Mouse (Mus musculus): ENCODE data around the gene Cyb5r3.
"Not testable (repeated sequence)": the region's sequence is repeated elsewhere in the genome, so short reads cannot be mapped to it uniquely, and the experiment has no call there.

The Cyb5r3 gene

DNA sequence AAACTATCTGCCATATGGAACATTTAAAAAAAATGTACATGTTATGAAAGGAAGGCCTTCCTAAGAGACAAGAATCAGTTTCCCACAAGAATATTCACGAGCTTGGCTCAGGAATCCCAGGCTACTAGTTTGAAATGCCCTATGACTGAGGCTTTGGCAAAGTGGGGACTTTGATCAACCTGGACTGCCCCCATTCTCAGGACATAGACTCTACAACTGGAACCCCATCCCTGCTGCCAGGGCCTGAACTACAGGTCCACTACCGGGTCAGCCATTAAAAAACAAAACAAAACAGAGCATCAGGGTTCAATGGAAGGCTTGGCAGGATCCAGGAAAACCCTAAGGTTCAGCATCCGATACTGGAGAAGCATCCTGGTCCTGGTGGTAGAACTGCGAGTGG lies 21.7 kb downstream of the Cyb5r3 start:
- no peak for DNase-seq (ENCODE audit: low read depth, low spot score)

- no peak for DNase-seq (ENCODE audit: low read depth, low spot score)
Observed at GRCm38 (mm10) chr15:83150073-83150442, 22.3 kb downstream of the Cyb5r3 start.

GRCm38 (mm10) chr15:83149196-83150072 lies 23.0 kb downstream of the Cyb5r3 start, which contains the start of gene Poldip3:
TSS of gene Poldip3 (minus strand) at chr15:83149384.
- DNase-seq (ENCODE audit: low read depth, low spot score) = peak; percentile 94

DNA sequence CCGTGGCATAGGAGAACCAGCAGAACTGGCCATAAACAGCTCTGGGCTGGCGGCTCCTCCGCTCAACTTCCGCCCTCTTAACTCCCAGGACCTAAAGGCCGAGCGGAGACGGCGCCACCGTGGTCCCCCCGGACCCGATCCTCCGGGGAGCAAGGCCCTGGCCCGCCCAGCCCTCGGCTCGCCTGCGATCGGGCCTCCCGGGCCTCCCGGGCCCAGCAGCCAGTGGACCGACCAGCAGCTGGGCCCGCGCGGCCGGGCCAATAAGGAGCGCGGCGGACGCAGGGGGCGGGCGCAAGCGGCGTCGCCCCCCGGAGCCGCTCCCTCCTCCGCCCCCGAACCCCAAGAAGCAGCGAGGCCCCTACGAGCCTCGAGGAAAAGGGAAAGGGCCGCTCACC lies 23.6 kb downstream of the Cyb5r3 start:
- no peak for DNase-seq (ENCODE audit: low read depth, low spot score)

DNA sequence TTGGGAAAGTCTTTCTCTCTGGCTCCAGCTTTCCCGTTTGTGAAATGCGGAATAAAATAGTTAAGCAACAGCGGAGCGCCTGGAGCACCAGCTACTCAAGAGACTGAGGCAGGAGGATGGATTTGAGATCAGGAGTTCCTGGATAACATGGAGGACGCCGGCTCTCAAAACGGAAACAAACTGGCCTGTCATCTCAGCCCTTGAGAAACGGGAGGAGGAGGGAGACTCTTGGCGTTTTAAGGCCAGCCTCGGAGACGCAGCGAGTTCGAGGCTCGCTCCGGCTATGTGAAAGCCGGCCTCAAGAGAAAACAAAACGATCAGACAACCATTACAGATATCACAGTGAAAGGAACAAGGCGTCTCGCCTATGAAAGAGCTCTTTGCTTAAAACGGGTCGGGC lies 24.0 kb downstream of the Cyb5r3 start:
- no peak for DNase-seq (ENCODE audit: low read depth, low spot score)

GRCm38 (mm10) chr15:83145541-83145940 lies 26.9 kb downstream of the Cyb5r3 start:
- no peak for DNase-seq (ENCODE audit: low read depth, low spot score)

DNA sequence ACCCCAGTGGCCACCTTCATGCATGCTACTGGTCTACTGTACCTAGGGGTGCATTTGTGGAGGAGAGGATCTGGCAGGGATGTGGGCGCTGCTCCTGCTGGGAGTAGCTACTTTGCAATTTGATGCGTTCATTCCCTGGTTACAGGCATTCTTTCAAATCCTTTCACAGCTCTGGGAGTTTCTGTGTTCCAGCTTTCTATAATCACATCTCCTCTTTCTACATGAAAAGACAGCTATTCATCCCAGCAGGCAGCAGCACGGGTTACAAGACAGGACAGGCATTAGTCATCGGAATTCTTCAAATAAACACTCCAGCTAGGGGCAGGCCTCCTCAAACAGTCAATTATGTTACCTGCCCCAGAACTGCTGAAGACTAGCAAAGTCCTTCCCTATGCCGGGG lies 29.5 kb downstream of the Cyb5r3 start:
- no peak for DNase-seq (ENCODE audit: low read depth, low spot score)

DNA sequence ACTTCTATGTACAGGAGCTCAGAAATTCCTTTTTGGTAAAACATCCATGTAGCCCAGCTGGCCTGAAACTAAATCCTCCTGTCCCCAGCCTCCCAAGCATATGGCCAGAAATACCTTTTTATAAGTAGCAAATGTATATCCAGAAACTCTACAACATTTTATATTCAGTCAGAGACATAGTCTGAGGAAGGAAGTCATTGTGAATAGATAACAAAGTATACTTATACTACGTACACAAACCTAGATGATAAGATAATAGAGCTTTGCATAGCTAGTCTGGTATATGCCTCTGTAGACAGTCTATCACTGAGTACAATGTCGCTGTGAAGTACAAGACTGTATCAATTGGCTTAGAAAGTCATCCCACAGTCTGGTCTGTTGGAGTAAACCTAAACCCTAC lies 36.7 kb downstream of the Cyb5r3 start:
- DNase-seq (ENCODE audit: low read depth, low spot score) = no peak

DNA sequence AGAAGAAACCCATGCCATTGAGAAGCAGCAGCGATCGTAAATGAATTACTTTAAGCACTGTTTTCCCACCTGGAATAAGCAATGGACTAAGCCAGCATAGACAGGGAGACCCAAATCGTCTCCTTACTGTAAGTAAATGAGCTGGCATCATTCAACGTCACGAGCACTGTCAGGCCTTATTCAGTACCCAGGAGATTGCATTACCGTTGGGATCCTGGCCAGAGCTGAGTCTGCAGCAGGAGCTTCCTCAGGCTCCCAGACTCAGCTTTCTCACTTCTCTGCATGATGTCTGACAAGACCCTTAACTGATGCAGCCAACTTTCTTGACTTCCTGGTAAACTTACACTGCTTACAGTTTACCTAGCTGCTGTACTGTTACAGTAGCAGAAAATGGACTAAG lies 37.7 kb downstream of the Cyb5r3 start:
- DNase-seq (ENCODE audit: low read depth, low spot score) = no peak

DNA sequence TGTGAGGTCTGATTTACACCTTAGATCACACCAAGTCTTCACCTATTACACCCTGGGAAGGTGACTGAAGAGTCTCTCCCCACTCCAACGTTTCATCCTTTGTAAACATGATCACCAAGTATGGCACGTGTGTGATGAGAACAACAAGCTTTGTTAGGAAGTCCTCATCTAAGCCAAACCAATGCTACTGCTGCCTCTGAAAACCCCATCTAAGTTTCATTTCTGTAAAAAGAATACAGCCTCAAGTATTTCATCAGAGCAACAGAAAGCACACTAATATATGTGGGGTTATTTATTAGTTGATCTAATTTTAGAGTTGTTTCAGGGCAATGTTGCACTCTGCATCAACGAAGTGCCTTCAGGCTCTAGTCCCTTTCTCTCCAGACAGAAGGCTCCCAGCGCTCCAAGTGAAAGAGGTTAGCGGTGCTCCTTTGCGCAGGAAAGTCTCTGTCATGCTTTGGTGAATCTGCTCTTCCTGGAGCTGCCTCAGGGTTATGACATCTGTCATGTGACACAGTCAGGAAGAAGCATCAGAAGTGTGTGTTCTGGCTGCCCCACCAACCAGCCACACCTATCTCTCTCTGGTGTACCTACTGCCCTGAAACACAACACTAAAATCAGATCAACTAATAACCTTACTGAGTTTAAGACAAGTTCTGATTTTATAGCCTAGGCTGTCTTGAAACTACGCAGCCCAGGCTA lies 42.7 kb downstream of the Cyb5r3 start:
- no peak for DNase-seq (ENCODE audit: low read depth, low spot score)

DNA sequence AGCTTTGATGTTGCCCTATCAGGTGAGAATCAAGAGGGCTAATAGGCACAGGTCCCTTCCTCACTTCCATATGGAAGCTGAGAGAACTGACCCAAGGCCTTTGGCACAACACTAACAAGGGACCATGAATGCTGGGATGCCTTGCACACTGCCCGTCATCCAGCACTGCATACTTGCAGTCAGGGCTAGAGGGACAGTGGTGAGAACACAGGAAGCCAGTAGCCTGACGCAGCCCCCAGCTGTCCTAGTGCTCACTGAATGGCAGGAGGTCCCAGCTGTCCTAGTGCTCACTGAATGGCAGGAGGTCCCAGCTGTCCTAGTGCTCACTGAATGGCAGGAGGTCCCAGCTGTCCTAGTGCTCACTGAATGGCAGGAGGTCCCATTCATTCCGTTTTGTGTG lies 45.4 kb downstream of the Cyb5r3 start:
- DNase-seq (ENCODE audit: low read depth, low spot score) = not testable (repeated sequence)

DNA sequence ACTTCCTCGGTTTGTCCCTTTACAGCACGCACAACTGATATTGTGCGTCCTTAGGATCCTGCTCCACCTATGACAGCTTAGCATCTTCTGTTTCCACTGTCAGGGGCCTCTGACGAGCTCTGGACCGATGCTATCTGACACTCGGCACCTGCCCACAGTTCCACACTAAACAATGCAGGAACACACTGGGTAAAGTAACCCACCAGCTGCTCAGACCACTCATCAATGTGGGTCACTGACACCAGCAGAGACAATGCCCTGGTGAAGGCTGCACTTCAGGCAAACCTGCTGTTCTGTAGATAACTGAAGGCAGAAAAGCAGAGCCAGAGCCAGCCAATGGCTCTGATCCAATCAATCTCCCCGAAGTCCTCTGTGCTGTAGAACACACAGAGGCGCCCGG lies 45.8 kb downstream of the Cyb5r3 start:
- DNase-seq (ENCODE audit: low read depth, low spot score) = no peak

- no peak for DNase-seq (ENCODE audit: low read depth, low spot score)
Observed at GRCm38 (mm10) chr15:83124625-83125024, 47.8 kb downstream of the Cyb5r3 start.

DNA sequence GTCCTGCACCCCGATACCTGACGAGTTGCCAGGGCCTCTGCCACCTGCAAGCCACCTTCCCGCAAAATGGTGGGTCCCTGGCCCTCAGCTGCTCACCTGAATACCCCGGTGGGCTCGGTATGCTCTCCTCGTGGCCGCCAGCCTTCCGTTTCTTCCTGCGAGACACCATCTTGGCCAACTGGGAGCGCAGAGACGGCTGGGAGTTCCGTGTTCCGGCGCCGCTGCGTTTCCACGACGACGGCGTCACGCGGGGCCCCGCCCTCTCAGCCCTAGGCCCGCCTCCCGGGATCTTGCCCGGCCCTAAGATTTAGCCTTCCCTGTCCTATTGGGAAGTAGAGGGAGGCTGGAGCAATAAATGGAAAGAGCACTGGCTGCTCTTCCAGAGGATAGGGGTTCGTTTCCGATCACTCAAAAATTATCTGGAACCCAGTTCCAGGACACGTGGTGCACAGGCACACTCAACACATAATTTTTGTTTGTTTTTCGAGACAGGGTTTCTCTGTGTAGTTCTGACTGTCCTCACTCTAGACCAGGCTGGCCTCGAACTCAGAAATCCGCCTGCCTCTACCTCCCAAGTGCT lies 49.7 kb downstream of the Cyb5r3 start, which contains the start of gene Rrp7a:
TSS of gene Rrp7a (minus strand) at position 236 of the 580 bp plus-strand sequence.
- peak; percentile 74 for DNase-seq (ENCODE audit: low read depth, low spot score)

DNA sequence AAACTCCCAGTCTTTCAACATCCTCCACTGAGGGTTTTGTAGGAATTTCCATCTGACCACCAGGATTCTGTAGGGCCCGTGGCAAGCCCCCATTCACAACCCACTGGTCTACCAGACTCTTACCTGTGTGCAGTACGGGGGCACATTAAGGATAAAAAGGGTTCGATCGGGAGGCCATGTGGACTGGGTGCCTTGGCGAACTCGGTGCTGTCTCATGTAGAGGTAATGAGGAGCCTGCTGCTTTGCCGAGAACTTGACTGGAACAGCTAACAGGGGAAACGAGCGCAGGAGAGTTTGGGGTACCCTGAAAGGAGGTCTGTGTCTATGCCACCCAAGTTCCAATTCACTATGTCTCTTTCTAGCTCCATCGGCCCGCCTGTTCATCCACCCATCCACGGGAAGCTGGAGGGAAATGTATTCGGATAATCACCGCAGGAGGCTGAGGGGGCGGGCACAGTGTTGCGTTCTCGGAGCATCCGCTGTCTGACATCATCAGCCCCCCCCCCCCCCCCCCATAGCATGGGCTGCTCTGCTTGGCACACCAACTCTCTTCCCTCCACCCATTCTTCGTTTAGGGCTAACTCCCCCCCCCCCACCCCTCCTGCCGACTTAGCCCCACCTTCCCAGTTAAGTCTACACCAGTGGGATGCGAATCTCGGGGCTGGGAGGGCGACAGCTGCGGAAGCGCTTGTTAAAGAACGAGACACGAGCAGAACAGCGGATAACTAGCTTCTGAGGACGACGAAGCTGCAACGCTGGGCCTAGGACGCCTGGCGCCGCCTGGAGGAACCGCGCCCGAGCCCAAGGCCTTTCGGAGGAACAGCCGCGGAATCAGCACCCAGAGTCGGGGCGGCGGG lies 50.5 kb downstream of the Cyb5r3 start:
- DNase-seq (ENCODE audit: low read depth, low spot score) = peak; percentile 24

DNA sequence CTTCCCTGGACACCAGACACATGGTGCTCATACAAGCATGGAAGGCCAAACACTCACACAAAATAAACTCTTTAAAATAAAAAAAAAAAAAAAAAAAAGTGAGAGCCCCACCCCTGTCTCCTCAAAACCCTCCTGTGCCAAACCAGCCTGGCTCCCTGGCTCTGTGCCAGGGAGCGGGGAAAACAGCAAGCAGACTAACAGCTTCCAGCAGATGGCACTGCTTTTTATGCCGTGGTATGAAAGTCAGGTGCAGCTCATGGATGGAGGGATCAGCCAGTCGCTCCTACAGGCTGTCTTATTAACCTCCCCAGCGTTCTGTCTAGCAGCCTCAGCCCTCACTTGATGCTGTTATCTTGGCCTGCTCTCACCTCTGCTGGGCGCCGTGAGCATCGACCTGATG lies 54.0 kb downstream of the Cyb5r3 start:
- peak; percentile 46 for DNase-seq (ENCODE audit: low read depth, low spot score)

DNA sequence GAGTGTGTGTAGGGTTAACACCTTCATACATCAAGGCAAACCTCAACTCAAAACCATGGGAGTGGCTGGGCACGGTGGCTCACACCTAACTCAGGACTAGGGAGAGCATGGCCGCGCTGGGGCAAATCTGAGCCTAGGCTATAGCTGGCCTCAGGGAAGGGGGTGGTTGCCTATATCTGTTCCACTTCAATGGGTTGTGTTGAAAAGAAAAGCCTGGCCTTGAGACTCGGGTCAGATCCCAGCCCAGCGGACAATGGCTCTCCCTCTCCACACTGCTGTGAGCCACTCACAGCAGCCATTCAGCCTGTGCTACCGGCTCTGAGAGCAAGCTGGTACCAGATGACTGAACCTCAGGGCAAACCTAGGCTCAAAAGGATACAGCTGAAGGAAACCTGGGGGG lies 57.3 kb downstream of the Cyb5r3 start:
- DNase-seq (ENCODE audit: low read depth, low spot score) = no peak

DNA sequence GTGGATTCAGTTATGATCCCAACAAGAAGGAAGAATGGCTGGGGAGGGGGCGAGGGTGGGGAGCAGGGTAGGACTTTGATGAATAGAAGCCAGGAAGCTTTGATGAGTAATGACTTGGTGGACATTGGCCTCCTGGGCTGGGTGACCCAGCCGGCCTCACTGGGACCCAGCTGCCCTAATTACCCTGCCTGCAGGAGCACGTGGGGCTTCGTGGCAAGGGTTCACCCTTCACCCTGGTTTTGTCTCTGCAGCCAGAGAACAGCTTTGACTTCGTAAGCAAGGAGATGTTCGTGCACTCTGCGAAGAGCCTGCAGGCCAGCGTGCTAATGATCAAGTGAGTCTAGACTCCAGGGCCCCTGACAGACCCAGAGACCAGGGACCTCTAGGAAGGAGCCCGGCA lies 58.3 kb downstream of the Cyb5r3 start:
- no peak for DNase-seq (ENCODE audit: low read depth, low spot score)

DNA sequence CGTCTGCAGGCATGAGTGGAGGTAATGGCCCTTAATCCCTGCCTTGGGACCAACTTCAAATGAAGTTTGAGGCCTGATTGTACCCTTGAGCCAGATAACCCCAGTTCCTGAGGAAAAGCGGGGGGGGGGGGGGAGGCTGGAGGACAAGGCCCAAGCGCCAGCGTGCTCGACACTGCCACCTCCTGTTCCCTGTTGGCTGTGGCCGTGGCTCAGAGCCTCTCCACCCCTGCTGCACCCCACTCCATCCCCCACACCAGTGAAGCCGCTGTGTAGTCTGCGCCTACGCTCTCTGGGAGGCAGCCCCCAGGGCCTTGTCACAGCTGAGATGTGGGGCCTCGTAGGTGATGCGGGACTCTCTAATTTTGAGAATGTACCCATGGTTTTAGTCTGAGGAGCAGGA lies 59.5 kb downstream of the Cyb5r3 start:
- no peak for DNase-seq (ENCODE audit: low read depth, low spot score)

DNA sequence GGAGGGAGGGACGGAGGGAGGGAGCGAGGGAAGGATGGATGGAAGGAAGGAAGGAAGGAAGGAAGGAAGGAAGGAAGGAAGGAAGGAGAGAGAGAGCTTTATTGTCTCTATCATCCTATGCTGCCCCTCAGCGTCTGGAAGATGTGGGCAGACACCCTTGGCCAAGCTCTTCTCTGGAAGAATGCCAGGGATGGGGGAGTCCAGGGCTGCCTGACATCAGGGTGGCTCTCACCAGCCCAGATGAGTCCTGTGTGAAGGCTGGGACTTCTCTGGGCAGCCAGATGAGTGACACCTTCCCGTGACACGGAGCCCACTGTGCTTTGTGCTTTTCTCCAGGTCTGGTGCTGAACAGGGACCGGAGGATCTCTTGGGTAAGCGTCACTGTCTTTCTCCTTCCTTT lies 60.5 kb downstream of the Cyb5r3 start:
- no peak for DNase-seq (ENCODE audit: low read depth, low spot score)

GRCm38 (mm10) chr15:83111290-83111689 lies 61.1 kb downstream of the Cyb5r3 start:
- no peak for DNase-seq (ENCODE audit: low read depth, low spot score)

- DNase-seq (ENCODE audit: low read depth, low spot score) = no peak
Observed at GRCm38 (mm10) chr15:83107814-83108213, 64.6 kb downstream of the Cyb5r3 start.

Data from brain, embryonic 18.5 days (tissue).